Mouse (Mus musculus): Measurements from ENCODE around the gene Ano6.

The Ano6 gene

DNA sequence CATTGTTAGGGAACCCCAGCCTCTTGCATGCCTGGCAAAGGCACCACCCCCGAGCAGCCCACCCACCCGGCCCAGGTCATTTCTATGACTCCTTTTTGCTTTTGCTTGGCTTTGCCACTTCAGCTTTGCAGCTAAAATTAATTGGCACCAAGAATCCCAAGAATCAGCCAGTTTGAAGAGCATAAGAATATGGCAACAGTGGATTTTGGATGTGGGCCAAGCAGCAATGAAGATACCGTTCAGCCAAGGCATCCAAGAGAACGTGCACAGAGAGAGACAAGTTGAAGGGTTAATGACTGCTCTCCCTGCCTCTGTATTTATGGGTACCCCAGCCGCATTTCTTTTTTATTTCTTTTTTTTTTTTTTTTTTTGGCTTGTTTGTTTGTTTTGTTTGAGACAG, 5.4 kb downstream of the Ano6 start:
- no peak for DNase-seq (ENCODE audit: low read depth in 1 of 2, low spot score in 2 of 2)

DNA sequence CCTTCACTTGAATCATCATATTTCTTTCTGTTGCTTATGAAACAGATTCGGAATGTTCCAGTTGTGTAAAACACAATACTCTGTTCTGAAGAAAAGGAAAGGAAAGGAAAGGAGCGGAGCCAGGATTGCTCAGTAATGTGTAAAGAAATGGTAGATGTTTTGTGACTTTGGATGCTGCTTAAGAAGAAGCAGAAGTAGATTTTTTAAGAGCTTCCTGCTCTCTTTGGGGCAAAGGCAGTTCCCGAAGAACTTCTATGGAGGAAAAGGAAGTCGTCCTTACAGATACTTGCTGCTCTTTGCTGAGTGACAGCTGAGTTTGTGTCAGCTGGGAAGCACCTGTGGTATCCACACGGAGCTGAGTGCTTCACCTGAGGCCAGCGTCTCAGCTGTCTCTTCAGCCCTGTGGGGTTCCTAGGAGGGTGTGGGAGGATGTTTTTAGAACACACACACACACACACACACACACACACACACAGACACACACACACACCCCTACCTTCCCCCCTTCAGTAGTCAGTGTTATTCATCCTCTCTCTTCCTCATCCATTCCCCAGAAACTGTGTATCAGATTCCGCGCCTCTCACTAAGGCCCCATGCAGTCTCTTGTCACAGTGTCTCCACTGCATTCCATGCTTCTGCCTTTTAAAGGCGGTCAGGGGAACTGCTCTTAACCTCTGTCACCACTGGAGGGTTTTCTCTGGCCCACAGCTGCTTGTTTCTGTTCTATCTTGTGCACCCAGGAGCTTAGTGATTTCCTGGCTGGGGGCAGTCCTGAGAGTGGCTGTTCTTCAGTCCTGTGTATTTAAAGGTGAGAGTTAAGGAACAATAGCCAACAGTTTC, 6.7 kb downstream of the Ano6 start:
- no peak for DNase-seq (ENCODE audit: low read depth in 1 of 2, low spot score in 2 of 2)

DNA sequence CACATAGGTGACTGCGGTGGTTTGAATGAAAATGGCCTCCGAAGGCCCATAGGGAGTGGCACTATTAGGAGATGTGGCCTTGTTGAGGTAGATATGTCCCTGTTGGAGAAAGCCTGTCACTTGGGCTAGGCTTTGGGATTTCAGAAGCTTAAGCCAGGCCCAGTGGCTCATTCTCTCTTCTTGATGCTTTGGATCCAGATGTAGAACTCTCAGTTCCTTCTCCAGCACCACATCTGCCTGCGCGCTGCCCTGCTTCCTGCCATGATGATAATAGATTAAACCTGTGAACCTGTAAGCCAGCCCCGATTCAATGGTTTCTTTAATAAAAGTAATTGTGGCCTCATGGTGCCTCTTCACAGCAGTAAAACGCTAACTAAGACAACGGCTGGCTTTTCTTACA, 7.6 kb downstream of the Ano6 start:
- no peak for DNase-seq (ENCODE audit: low read depth in 1 of 2, low spot score in 2 of 2)

DNA sequence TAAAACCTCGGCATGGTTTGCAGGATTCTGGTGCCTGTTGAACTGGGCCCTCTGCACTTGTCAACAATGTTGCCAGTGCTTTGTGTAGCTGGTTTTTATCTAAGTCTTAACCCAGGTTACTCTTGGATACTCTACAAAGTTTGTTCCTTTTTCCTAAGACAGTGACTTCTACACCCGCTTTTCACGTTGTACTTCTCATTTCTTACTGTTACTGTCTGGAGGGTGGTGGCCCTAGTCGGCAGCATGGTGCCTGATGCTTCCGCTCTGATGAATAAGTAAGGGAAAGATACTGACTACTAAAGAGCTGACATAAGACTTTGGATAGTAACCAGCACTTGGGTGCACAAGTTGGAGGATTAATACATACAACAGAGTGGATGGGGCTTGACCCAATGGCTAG, 9.0 kb downstream of the Ano6 start:
- DNase-seq (ENCODE audit: low read depth in 1 of 2, low spot score in 2 of 2): no peak

DNA sequence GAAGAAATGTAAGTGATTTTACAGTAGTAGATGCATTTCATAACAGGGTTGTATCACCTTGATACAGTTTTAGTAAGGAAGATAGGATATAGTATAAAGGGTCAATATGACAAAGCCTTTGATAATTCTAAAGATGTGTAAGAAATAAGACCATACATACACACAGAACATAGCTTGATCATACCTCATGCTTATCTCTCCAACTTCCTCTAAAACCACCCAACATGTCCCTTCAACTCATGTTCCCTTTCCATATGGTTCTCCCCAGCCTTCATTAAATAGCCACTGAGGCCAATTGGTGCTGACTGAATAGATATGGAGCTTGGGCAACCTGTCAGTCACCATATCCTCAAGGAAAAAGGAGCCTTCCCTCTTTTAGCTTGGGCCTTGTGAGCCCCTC, 9.4 kb downstream of the Ano6 start:
- no peak for DNase-seq (ENCODE audit: low read depth in 1 of 2, low spot score in 2 of 2)

DNA sequence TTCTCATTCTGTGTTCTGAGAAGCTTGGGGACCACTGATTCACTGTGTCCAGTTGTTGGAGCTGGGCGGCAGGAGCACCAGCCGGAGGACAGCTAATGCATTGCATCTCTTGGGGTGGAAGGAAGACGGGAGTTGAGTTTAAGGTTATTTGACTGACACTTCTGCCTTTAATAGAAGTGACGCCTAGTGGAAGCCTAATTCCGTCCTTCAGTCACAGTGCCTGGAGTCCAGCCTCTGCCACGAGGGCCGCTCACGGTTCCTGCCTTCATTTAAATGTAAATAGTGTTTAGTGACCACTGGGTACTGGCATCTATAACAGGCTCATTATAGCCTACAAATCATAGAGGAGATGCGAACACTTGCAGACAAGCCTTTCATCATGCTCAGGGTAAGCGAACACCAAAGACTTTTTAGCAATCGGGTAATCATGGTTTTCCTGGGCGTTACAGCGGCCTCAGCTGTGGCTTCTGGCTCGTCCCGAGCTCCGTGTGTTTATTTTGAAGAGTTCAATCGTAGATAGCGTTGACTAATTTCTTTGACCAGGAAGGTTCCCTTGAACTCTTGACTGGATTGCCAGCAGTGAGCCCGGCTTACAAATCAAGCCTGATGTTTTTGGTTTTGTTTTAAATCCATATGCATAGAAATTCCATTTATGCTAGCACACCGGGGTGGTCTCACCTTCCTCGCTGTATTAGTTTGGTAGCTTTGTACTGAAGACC, 10.8 kb downstream of the Ano6 start:
- no peak for DNase-seq (ENCODE audit: low read depth in 1 of 2, low spot score in 2 of 2)

DNA sequence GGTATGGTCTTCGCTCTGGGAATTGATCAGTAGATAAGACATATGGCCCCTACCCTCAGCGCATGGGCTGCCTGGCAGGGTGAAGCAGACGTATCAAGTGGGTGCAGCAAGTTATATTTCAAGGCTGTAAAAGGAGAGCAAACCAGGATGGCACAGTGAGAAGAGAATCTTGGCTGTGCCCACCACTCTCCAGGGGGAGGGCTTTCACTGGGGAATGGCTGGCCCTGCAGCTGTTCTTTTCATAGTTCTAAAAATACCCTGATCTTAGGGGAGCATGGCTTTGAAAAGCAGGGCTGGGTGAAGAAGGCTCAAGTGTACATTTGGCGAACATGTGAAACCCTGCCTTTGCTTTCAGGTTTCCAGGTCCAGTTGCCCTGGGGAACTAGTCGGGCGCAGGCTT, 11.5 kb downstream of the Ano6 start:
- DNase-seq (ENCODE audit: low read depth in 1 of 2, low spot score in 2 of 2): no peak

DNA sequence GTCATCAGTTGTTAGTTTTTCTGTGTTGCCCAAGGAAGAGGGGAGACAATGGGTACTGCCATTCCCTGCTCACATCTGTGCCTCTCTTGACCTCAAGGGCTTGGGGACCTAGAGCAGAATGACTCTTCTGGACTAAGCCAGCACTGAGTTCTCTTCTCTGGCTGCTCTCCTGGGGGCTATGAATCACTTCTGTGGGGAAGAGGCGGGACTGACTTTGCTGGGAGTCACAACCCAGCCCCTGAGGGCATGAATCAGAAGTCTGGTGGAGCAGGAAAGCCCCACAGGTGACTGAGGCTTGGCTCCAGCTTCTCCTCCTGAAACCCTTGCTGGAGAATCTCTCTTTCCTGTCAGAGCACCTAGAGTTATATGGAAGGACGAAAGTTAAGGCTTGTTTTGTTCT, 12.1 kb downstream of the Ano6 start:
- DNase-seq (ENCODE audit: low read depth in 1 of 2, low spot score in 2 of 2): no peak

DNA sequence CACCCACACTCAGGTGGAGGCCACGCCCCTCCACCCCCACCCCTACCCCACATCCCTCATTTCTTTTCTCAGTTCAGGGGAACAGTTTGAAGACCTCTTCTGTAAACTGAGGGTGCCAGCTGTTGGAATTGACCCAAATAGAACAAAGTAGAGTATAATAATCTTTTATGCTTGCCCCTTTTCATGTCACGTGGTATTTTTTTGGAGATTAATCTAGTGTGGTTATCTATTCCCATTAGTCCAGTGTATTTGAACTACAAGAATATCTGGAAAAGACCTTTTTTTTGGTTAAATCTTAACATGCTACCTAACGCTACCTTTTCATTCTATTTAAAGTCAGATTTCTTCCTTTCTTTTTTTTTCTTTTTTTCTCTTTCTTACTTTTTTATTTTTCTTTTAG, 12.8 kb downstream of the Ano6 start:
- no peak for DNase-seq (ENCODE audit: low read depth in 1 of 2, low spot score in 2 of 2)

DNA sequence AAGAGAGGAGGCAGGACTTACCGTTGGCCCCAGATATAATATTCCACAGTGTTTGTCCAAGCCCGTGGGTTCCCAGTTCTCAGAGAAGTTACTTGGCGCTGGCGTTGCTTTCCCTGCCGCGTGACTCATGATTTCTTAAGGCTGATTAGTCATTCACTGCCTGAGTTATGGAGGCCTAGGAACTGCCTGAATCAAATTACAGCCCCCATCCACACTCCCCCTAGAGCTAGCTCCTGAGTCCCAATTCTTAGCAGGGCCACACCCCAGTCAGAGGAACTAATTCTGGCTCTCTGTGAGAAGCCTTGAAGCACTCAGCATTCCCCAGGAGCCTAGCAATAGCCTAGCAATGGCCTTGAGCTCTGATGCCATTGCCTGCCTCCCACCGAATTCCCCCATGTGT, 13.6 kb downstream of the Ano6 start:
- DNase-seq (ENCODE audit: low read depth in 1 of 2, low spot score in 2 of 2): no peak

DNA sequence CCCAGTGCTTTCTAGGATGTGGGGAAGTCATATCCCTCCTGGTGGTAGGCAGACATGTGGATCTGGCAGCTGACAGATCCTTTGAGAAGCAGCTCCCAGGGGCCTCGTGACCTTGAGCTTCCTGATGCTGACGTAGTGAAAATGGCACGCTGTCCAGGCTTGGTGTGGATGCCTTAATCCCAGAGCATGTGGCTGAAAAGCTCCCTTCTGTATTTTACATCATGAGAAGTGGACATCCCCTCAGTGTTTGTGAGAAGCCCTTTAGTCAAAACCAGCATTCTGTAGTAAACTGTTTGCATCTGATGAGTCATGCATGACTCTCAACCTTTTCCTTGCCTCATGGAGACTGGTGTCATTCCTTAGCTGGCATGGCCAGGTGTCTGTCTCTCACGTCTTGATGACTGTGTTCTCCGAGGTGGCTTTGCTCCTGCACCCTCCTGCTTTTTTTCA, 14.4 kb downstream of the Ano6 start:
- DNase-seq (ENCODE audit: low read depth in 1 of 2, low spot score in 2 of 2): no peak

DNA sequence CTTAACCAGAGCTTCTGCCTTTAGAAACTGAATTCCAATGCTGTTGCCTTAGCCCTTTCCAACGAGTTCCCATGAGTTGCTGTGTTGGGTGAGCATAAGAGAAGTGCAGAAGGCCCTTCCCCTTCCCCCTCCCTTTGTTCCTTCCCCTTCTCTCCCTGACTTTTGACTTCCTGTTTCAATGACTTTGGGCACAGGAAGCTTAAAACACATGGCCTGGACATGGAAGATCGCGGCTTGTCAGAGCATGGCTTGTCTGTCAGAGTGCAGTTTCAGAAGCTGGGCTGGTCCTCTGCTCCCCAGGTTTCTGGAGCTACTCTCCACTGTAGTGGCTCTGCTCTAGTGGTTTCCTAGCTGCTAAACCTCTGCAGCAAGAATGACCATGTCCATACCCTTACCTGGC, 17.3 kb downstream of the Ano6 start:
- DNase-seq (ENCODE audit: low read depth in 1 of 2, low spot score in 2 of 2): no peak

DNA sequence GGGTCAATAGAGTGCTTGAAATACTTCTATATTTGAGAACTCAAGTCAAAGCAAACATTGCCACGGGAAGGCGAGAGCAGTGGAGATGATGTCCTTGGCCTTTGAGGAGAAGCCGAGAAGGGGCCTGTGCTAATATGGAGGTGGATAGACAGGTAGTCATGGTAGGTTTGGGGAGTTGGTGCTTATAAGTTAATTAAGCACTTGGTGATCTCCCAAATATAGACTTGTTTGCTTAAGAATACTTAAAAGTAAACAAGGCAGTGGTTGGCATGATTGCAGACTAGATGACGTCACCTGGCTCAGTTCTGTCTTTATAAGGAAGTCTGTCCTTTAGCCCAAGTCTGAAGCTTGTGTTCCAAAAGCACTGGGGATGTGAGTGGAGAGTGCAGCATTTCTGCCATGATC, 19.7 kb downstream of the Ano6 start:
- no peak for DNase-seq (ENCODE audit: low read depth in 1 of 2, low spot score in 2 of 2)

DNA sequence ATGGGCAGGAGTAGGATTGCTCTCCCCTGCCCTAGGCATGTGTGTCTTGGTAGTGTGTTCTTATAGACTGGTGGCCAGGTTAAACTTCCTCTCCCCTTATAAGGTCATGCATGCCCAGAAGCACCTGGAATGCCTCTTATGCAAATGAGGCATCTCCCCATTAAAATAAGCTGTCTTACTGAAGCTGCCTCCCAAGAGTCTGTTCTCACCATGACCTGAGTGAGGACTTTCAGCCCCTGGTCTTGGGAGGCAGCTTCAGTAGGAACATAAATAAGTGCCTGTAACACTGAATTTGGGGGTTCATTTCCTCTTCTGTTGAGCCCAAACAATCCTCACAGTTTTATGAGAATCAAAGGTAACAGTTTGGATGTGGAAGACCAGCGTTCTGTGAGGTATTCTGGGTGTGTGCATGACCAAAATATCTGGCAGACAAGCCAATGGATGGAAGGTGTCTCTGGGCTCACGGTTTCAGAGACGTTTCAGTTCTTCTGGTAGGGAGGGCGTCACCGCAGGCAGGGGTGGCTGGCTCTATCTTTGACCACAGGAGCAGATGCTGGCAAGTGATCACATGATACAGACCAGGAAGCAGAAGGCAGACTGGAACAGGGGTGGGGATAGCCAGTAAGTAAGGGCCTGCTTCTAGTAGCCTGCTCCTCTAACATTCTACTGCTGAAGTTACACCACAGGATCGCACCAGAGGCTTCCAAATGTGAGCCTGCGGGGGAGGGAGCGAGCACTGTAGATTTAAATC, 22.4 kb downstream of the Ano6 start:
- no peak for DNase-seq (ENCODE audit: low read depth in 1 of 2, low spot score in 2 of 2)

DNA sequence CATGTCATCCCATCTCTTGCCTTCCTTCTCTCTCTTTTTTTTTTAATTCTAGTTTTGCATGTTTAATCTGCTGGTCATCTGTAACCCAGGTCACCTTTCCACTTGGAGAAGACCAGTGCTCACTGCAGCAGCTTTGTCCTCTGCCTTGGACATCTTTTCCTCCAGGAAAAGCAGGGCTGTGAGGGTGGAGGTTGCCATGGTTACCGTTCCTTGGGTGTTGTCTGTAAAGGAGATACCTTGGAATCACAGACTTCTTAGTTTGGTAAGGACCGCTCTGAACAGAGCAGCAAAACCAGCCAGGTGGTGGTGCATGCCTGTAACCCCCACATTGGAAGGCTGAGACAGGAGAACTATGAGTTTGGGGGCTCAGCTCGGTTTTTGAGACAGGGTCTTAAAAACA, 26.9 kb downstream of the Ano6 start:
- DNase-seq (ENCODE audit: low read depth in 1 of 2, low spot score in 2 of 2): no peak

DNA sequence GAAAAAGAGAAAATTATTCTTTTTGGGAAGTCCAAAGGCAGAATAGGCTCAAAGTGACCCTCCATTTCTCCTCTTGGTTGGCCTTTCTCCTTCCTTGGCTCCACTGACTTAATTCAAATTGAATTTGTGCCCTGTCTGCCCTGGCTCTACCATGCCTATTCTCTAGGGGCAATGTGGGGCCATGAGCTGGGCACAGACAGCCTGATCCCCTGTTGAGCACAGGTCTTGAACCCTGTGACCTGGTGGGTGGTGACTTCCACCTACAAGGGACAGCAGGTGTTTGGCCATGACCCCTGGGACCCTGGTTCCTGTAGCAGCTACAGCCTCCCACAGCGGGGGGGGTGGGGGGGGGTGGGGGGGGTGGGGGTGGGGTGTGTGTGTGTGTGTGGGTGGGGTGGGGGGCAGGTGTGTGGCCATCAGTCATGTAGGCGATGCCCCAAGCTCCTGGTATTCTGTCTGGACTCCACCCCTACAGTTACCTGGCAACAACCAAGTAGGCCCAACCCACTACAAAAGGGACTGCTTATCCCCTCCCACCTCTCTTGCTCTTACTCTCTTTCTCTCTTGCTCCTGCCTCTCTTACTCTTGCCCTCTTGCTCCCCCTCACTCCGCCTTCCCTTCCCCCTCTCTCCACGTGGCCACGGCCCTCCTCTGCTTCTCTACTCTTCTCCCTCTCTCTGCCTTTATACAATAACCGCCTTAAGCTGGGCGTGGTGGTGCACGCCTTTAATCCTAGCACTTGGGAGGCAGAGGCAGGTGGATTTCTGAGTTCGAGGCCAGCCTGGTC, 28.8 kb downstream of the Ano6 start:
- no peak for DNase-seq (ENCODE audit: low read depth in 1 of 2, low spot score in 2 of 2)

DNA sequence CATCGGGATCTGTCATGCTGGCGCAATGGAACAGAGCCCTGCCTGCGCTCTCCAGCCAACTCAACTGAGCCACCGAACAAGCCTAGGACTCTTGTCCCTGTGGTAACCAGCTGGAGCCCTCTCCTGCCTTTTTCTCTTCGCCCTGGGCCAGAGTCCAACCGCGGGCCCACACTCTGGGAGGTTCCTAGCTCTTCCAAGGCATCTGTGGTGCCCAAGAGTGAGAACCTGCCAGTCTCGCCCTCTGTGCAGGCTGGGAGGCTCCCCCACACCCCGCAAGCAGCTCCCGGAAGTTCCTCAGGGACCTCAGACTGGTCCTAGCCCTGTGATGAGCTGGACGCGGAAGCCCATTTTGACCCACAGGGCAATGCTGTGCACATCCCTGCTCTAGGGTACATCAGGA, 29.5 kb downstream of the Ano6 start:
- no peak for DNase-seq (ENCODE audit: low read depth in 1 of 2, low spot score in 2 of 2)

DNA sequence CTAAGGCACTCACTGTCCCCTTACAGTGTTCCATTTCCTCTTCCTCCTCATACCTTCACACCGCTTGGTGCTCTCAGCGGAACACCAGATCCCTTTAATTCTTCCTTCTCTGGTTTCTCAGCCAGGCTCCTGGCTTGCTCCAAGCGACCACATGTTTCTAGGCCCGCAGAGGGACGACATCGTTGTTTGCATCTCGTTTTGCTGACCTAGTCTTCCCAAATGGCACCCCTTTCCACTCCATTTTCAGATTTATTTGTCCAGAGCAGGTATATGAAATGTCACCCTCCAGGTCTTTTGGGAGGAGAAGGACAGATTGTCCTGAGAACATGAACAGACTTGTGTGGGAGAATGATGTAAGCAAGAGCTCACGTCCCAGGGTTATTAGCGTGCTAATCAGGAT, 30.0 kb downstream of the Ano6 start:
- no peak for DNase-seq (ENCODE audit: low read depth in 1 of 2, low spot score in 2 of 2)

DNA sequence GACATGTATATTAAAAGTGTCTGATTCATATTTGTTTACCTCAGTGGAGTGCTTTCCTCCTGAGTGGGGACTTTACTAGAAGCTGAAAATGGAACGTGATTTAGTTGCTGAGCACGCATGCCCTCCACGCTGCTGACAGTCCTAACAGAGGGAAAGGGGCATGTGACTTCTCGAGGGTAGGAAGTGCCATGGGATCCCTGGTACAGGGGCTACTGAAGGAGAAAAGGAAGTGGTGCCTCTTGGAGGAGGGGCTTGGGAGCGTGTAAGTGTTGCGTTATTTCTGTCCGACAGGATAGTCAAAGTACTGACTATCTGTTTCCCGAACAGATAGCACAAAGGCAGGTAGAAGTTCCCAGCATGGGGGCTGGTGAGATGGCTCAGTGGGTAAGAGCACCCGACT, 31.5 kb downstream of the Ano6 start:
- DNase-seq (ENCODE audit: low read depth in 1 of 2, low spot score in 2 of 2): no peak

DNA sequence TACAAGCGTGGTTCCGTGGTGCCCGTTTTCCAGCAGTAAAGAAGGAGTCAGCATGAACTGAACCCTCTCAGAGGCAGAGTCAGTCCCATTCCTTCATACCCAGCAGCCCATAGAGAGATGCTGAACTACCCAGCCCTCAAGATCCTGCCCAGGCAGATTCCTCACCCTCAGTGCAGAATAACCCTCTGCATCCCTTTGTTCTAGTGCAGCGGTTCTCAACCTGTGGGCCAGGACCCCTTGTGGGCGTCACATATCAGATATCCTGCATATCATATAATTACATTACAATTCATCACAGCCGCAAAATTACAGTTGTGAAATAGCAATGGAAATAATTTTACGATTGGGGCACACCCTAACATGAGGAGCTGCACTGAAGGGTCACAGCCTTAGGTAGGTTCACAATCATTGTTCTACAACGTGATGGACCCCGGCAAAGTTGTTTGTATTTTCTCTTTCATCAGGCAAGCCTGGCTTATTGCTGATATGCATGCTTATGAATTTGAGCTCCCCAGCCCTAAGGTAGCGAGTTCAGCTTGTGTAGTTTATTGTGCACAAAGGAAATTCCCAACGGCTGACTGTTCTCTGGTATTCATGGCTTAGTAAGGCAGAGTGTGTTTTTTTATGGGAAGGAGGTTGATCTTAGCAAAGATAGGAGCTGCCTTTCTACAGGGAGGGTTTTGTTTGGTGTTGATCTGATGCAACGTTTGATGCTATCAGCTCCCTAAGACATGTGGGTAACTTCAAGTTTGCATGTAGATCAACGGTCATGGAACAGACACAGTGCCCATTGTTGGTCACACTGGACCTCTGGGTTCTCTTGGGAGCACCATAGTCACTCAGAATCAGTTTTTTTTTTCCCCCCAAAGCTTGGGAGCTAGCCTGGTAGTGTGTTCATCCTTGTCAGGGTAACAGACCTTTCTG, 33.0 kb downstream of the Ano6 start:
- DNase-seq (ENCODE audit: low read depth in 1 of 2, low spot score in 2 of 2): no peak
